Mouse (Mus musculus): Measurements from ENCODE around the gene Cdc42ep2. TPM values are rescaled to one million over a fixed set of nuclear protein-coding genes. Genes with fewer than 3 reads are reported as not detected.
A peak's percentile ranks its signal among the peaks of the same experiment; 100 is the strongest.
"Not testable (repeated sequence)": the region's sequence is repeated elsewhere in the genome, so short reads cannot be mapped to it uniquely, and the experiment has no call there.

Gene Cdc42ep2
- total RNA-seq, 2 experiments from 2014 or later = not detected

DNA sequence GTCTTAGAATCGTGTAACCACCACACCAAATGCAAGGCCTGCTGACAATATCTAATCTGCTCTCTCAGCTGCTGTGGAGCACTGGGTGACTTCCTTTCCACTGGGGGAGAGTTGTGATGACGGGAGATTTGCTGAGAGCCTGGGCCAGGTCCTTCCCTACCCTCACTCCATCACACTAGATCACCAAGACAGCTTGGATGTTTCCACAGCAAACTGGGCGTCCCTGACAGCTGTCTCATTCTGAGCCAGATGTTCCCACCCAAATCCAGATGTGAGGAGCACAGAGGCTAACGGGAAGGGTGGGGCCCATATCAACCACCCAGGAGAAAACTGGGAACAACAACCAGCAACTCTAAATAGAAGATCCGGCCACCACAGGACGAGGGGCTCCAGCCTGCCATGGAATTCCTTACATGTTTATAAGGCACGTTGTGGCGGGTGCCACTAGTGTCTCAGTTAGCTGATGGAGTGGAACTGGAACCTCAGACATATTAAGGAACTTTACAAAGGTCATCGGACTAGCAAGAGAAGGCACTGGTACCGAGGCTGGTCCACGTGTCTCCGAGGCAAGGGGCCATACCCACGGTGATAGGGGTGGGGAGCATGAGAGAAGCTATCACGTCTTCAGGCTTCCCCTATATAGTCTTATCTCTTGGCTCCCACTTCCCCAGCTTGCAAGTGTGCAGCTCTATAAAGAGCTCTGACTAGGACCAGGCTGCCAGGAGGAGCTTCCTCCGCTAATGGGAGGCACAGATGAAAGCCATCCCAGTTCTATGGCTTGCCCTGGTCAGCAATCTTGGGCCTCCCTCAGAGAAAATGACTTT lies 2.3 kb downstream of the Cdc42ep2 start:
- ATAC-seq (replicated peaks; ENCODE audit: low FRiP score, poor library complexity, severe bottlenecking) = peak; percentile 50

DNA sequence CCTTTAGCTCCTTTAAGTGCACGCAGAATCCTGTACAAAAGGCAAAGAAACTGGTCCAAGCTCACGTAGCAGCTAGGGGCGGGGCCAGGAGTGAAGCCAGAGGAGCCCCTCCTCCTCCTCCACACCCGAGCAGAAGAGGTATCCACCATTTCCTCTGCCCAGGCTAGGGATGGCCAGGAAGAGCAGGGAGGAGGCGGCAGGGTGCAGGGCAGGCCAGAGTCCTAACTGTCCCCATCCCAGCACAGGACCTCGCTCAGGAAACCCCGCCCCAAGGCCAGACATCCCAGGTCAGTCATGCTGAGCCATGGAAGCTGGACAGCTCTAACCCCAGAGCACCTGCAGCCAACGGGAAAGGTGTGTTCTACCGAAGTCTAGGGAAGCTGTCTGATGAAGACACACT lies 2.9 kb downstream of the Cdc42ep2 start:
- peak; percentile 25; the same call in 1 of the 2 replicates for ATAC-seq (replicated peaks; ENCODE audit: low FRiP score, poor library complexity, severe bottlenecking)

DNA sequence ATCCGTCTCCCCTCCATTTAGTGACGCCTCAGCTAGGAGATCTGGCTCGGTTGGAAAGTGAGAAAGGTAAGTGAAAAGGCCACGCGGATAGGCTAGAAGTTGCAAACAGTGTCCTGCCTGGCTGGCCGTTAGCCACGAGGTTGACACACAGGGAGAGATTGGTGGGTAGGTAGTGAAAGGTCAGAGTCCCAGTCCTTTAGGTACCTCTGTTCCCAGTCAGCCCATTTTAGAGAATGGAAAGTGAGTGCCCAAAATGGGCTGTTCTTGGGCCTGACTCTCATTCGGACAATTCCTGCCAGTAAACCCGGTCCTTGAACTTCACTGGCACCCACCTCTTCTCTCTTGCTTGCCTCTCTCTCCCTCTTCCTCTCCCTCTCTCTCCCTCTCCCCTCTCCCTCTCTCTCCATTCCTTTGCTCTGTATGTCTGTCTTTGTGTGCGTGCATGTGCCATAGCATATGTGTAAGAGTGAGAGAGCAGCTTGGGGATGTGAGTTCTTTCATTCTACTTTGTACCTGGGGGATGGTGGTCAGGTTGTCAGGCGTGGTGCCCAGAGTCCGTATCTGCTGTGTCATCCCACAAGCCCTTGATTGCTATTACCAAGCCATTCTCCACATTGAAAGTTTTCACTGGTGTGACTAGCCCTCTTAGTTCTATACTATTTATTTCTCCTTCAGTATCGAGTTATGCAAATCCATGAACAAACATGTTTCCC lies 11.5 kb downstream of the Cdc42ep2 start, which contains the start of gene Dpf2:
Gene Dpf2 (minus strand): TSS at position 4 of the 713 bp plus-strand sequence.
- ATAC-seq (replicated peaks; ENCODE audit: low FRiP score, poor library complexity, severe bottlenecking) = peak; percentile 73

DNA sequence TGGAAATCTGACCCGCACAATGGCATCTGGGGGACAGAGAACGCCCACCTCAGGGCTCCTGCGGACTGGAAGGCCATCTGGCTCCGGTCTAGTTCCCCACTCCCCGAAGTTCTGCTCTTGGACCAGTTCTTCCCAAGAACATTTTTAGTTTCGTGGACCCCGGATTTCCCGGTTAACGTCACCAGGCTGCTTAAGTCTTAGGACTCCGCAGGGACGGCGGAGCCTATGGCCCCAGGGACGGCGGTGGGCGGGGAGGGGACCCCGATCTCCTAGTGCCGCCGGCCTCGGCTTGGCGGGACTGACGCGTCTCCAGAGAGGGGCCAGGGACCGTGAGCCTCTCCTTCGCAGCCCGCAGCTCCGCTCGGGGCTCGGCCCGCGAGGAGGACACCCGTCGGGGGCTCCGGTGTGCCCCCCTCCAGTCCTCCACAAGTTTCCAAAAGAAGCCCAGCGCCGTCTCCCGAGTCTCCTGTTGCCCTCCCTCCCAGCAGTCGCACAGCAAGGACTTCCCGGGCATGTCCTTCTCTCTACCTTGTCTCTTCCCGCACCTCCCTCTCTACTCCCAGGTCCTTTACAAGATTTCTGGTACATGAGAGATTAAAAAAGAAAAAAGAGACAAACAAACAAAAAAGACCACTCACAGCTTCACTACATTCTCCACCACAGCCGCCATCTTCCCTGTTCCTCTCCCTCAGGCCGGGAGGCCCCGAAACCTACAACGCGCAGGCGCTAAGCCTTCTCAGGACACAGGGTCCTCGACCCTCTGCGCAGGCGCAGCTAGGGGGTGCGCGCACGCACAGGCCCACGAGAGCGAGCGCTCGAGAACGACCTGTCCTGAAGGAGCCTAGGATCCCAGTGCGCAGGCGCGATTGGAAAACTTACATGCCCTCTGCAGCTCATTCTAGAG lies 12.3 kb downstream of the Cdc42ep2 start:
- ATAC-seq (replicated peaks; ENCODE audit: low FRiP score, poor library complexity, severe bottlenecking) = peak; percentile 92

DNA sequence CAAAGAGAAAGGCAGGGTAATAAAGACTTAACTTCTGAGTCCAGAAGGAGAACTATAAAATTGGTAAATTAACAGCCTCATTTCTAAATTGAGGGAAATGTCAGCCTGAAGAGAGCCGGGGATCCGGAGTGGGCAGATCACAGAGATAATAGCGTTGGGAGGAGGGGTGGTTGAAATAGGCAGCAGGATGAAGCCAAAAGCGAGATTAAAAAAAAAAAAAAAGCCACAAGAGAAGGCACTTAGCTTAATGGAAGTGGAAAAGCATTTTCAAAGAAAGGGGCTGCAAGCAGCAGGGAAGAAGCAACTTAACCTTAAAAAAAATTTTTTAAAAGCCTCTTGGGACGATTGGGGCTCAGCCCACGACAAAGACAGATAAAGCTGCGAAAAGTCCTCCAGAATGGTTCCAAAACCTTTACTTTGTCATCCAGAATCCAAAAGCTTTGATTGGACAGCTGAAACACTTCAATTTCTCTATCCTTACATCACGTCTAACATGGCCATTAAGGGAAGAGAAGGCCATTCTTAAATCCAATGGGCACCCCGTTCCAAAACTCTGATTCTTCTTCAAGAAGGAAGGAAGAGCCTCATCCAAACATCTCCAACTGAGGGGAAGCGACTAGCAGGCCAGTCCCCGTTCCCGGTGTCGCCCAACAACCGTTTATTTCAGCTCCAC lies 13.1 kb downstream of the Cdc42ep2 start:
- 0 out of 2 replicates have a peak, but pooled peaks have one; percentile 6 for ATAC-seq (replicated peaks; ENCODE audit: low FRiP score, poor library complexity, severe bottlenecking)

DNA sequence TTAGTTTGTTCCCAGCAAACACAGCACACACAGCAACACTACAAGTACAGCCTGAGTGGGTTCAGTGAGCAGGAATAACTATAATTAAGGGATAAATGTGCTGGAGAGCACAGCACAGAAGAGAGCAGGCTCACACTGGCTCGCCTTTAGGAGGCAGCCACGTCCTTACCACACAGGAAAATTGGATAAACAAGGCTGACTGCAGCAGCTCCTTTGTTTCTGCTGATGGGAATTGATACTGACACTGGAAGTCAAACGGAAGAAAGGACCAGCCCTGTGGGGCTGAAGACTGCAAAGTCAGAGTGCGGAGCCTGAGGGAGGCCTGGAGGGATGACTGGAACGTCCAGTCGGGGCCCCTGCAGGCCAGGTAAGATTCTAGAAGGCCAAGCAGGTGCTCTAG lies 14.4 kb downstream of the Cdc42ep2 start:
- no peak for ATAC-seq (replicated peaks; ENCODE audit: low FRiP score, poor library complexity, severe bottlenecking)

DNA sequence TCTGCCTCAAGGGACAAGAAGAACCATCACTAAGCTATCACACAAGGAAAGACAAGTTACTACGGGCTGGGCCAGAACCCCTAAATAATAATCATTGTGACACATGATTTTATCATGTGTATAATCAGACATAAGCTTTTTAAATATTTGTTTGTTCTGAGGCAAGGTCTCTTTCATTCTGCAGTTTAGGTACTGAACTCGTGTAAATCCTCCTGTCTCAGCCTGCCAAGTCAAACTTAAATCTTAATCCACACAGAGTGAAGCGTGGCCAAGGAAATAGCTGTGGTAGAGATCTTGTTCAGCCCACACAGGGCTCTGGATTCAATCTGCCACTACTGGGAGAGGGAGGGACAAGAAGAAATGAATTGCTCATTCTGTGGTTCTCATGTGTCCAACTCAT lies 17.3 kb downstream of the Cdc42ep2 start:
- no peak for ATAC-seq (replicated peaks; ENCODE audit: low FRiP score, poor library complexity, severe bottlenecking)

DNA sequence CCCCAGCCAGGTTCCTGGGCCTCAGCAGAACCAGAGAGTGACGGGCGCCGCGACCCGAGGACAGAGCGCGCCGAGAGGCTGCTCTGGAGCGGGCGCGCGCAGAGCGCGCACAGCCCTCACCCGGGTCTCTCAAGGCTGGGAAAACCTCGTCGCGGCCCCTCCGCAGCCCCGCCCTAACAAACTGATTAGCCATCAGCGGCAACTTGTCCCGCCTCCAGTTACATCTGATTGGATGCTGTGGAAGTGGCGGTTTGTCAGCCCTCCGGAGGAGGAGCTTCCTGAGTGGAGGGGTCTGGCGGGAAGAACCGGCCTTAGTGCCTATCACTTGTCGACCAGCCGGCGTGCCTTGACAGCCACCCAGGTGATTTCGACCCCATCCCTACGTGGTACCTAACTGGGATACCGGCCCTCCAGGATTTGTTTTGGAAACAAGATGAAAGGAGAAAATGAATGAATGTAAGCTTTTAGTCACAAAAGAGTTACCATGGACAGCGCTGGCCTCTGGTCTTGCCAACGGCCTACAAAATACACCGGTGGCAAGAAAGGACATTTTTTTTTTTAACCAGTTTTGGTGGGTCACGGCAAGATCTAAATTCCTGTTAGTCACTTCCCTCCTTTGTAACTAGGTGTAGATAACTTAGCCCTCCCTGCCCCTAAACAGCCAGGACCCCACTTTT lies 30.5 kb downstream of the Cdc42ep2 start, which contains the start of gene Tigd3:
Gene Tigd3 (minus strand): TSS at position 148 of the 677 bp plus-strand sequence.
- peak; percentile 96 for ATAC-seq (replicated peaks; ENCODE audit: low FRiP score, poor library complexity, severe bottlenecking)

DNA sequence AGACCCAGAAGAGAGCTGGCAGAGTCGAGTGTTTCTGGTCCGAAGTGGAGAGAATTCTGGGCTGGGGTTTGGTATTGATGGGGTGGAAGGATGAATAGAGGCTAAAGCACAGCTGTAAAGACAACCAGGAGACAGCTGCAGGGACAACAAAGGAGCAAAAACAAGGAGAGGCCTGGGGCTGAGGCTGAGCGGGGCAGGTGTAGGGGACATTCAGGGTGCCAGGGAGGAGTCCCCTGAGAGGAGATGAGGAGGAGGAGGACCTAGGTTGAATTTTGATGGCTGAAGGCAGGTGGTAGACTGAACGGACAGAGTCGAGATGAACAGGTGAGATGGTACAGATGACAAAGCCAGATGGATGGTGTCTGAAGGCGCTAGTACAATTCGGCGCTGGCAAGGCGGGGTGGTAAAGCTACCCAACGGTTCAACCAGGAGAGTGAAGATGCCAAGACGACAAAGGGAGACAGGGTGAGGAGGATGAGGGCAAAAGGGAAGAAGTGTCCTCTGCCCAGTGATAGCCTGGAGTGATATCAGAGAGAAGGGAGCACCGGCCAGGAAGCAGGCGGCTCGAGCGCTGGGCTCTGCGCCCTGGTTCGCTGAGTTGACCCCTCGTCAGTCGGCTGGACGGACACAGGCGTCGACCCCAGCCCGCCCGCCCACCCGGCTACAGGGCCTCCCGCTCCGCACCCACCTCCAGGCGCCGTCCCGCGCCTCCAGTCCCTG lies 31.2 kb downstream of the Cdc42ep2 start:
- ATAC-seq (replicated peaks; ENCODE audit: low FRiP score, poor library complexity, severe bottlenecking) = peak; percentile 27

DNA sequence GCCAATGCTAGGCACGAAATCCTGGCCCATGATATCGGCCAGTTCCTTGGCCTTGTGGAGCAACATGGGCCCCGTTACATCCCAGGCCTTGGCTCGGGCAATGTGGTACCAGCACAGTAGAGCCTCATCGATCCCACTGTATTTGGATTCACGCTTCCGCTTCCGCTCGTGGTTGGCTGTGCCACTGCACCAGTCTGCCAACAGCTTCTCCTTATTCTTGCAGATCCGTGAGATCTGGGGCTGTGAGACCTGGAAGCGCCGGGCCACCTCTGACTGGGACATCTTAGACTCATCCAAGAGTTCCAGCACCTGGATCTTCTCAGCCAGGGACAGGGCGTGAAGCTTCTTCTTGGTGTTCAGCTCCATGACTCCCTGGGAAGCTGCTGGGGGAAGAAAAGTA lies 31.9 kb downstream of the Cdc42ep2 start:
- no peak for ATAC-seq (replicated peaks; ENCODE audit: low FRiP score, poor library complexity, severe bottlenecking)

DNA sequence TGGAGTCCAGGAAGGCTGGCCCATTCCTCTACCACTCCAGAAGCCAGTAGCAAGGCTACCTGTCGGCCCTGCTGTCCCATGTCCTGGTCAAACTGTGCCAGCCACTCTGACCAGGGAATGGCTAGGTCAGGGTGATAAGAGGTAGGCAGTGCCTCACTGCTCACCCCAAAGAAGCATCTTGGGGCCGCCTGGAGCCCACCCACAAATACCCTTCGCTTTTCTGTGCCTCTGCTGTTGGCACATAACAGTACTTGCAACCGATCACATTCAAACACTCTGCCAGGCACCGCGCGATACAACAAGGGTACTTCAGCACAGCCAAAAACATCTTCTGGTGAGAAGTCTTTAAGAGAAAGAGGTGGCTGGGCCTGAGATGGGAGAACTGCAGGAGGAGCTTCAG lies 32.4 kb downstream of the Cdc42ep2 start:
- no peak for ATAC-seq (replicated peaks; ENCODE audit: low FRiP score, poor library complexity, severe bottlenecking)

DNA sequence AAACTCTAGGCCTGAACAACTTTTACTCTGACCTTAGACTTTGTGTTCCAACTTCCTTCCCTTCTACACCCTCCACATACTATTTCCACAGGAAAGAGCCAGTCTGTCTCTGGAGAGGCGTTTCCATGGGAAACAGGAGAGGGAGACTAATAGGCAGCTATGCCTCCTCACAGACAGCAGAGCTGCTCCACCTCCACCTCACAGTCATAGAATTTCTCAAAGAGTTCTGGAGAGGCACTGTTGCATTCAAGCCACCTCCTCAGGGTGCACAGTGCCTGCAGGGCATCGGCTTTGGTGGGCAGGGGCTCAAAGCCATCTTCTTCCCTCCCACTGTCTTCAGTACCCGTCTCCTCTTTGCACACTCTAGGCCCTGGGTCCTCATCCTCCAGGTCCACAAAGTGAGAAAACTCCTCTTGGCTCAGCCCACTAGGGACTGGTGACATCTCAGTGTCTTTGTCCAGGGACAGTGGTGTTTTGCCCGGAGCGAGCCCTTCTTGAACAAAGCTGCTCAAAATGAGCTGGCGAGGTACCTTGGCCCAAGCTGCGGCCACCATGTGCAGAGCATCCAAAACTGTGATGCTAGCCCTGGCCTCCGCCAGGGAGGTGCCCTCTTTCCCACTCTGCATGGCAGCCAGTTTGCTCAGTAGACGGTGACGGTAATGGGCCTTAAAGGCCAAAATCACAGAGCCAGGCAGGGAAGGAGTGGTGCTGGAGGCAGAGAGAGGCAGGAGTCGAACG lies 32.9 kb downstream of the Cdc42ep2 start:
- ATAC-seq (replicated peaks; ENCODE audit: low FRiP score, poor library complexity, severe bottlenecking) = no peak

DNA sequence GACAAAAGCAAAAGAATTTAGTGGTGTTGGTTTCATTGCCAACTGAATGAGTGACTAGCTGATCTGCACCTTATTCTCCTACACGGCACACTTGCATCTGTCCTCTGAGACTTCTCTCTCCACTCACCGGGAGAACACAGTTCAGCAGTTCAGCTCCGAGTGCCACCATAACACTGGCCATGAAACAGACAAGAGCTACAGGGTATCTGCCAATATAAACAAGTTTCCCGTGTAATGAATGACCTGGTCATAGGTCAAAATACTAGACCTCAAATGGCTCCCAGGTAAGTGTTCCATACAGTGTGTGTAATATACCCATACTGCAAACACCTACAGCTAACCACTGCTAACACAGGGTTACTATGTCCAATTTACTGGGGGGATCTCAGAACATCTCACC lies 35.4 kb downstream of the Cdc42ep2 start:
- no peak for ATAC-seq (replicated peaks; ENCODE audit: low FRiP score, poor library complexity, severe bottlenecking)

DNA sequence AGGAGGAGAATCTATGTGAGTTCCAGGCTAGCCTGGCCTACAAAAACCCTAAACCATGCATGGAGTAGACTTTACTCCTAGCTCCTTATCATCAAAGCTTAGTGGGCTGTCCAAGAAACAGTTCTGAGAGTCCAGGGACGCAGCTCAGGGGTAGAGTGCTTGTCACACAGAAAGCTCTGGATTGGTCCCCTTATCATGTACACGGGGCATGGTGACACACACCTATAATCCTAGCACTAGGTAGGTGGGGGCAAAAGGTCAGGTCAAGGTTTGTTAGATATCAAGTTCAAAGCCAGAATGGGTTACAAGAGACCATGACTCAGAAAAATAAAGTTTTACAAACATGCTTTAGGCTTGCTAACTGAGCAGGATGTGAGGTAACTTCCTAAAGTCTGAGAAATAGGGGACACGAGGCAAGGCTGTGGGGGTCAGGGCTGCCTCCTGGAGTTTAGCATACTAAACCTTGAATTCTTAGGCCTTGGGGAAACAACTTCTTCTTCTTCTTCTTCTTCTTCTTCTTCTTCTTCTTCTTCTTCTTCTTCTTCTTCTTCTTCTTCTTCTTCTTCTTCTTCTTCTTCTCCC lies 37.3 kb downstream of the Cdc42ep2 start:
- ATAC-seq (replicated peaks; ENCODE audit: low FRiP score, poor library complexity, severe bottlenecking) = no peak

DNA sequence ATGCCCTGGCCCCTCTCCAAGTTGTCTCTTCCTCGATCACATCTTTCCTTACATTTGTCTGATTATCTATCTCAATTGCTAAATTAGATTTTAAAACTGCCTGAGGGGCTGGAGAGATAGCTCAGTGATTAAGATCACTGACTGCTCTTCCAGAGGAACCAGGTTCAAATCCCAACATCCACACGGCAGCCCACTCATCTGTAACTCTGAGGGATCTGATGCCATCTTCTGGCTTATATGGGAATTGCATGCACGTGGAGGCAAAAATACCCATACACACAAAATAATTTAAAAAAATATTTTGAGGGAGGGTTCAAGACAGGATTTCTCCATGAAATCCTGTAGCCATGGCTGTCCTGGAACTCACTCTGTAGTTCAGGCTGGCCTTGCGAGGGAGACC lies 38.8 kb downstream of the Cdc42ep2 start:
- ATAC-seq (replicated peaks; ENCODE audit: low FRiP score, poor library complexity, severe bottlenecking) = 0 out of 2 replicates have a peak, but pooled peaks have one; percentile 43

DNA sequence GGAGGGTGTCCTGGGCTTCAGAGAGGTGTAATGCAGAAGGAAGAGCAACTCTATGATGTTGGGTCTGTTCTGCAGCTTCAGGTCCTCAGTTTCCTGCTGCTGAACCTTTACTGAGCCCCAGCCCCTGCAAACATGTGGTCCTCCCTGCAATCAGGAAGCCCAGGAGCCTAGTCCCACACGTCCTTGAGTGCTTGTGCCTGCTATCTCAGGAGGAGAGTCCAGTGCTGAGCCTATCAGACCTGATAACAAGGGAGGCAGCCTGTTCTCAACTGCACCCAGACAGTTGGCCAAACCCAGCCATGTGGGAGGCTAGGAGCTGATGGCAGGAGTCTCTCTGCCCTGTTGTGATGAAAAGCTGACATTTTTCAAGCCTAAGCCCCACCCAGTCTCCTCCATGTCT lies 40.7 kb downstream of the Cdc42ep2 start:
- ATAC-seq (replicated peaks; ENCODE audit: low FRiP score, poor library complexity, severe bottlenecking) = peak; percentile 58

DNA sequence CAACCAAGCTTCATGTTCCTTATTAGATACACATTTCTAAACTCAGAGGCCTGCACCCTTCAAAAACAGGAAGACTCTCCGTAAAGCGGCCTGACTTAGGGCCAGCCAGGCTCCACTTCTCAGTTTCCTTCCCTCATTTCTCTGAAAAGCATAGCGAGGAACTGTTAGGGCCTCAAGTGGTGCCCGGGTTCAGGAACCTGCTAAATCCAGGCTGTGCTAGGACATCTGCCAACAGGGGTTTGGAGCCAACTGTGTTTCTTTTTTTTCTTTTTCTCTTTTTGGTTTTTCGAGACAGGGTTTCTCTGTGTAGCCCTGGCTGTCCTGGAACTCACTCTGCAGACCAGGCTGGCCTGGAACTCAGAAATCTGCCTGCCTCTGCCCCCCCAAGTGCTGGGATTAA lies 42.5 kb downstream of the Cdc42ep2 start:
- not testable (repeated sequence) for ATAC-seq (replicated peaks; ENCODE audit: low FRiP score, poor library complexity, severe bottlenecking)
